Mouse (Mus musculus) neural tube, embryonic 11.5 days (tissue): Measurements from ENCODE around the gene Dip2b. TPM values are rescaled to one million over a fixed set of nuclear protein-coding genes. Genes with fewer than 3 reads are reported as not detected.
A peak's percentile ranks its signal among the peaks of the same experiment; 100 is the strongest.

ENCODE experiments used
- ATAC-seq: fragments of 200-750 bp; cut with Nextera tagmentation; 2 replicates; pipeline ENCODE4 v1.8.0; 2017; ENCODE audit warnings: moderate number of reproducible peaks, mild to moderate bottlenecking, moderate TSS enrichment, moderate library complexity; ENCODE audit not compliant: insufficient read depth, low FRiP score, low TSS enrichment
- DNase-seq: peaks from one replicate; pipeline ENCODE4 v3.0.0-alpha.2; 2015; ENCODE audit warnings: low spot score
- H3K27ac ChIP-seq: fragments of 300-500 bp; sonication (generic); 2 replicates; pipeline ENCODE4 v1.5.1; 2014; ENCODE audit warnings: low read depth, mild to moderate bottlenecking, low read length
- H3K27me3 ChIP-seq: fragments of 300-500 bp; sonication (generic); 2 replicates; pipeline ENCODE4 v1.6.1; 2014; ENCODE audit warnings: mild to moderate bottlenecking, low read length, mixed read lengths; ENCODE audit not compliant: control insufficient read depth, insufficient read depth
- H3K36me3 ChIP-seq: fragments of 300-500 bp; sonication (generic); 2 replicates; pipeline ENCODE4 v1.6.1; 2014; ENCODE audit warnings: mild to moderate bottlenecking, low read length, moderate library complexity, mixed read lengths; ENCODE audit not compliant: control insufficient read depth, insufficient read depth
- H3K4me1 ChIP-seq: fragments of 300-500 bp; sonication (generic); 2 replicates; pipeline ENCODE4 v1.6.1; 2014; ENCODE audit warnings: low read length, mixed read lengths; ENCODE audit not compliant: control insufficient read depth, insufficient read depth
- H3K4me2 ChIP-seq: fragments of 300-500 bp; sonication (generic); 2 replicates; pipeline ENCODE4 v1.6.1; 2014; ENCODE audit warnings: low read depth, mild to moderate bottlenecking, moderate library complexity
- H3K4me3 ChIP-seq: fragments of 300-500 bp; sonication (generic); 2 replicates; pipeline ENCODE4 v1.5.1; 2014; ENCODE audit warnings: low read depth, low read length
- H3K9ac ChIP-seq: fragments of 300-500 bp; sonication (generic); 2 replicates; pipeline ENCODE4 v1.6.1; 2014; ENCODE audit warnings: mild to moderate bottlenecking, low read length
- H3K9me3 ChIP-seq: fragments of 300-500 bp; sonication (generic); 2 replicates; pipeline ENCODE4 v1.6.1; 2016; ENCODE audit warnings: low read length; ENCODE audit not compliant: control insufficient read depth
- WGBS: fragments of 180-500 bp; shearing (Covaris S2); extraction: QIAGEN DNeasy Blood & Tissue Kit; methylation state at CpG from one replicate; pipeline ENCODE4 v1.1.7; 2014; 5-methylcytosine and 5-hydroxymethylcytosine counted together
- polyA plus RNA-seq: library from polyadenylated mRNA; unstranded; fragments of >200 nt; fragmentation: Nextera tagmentation; extraction: Ambion mirVana; gene quantifications from 2 replicates; pipeline ENCODE4 v1.2.1, GENCODE M21; 2014

Dip2b gene
- polyA plus RNA-seq, 1 experiment from 2014 or later: 27.9 TPM

DNA sequence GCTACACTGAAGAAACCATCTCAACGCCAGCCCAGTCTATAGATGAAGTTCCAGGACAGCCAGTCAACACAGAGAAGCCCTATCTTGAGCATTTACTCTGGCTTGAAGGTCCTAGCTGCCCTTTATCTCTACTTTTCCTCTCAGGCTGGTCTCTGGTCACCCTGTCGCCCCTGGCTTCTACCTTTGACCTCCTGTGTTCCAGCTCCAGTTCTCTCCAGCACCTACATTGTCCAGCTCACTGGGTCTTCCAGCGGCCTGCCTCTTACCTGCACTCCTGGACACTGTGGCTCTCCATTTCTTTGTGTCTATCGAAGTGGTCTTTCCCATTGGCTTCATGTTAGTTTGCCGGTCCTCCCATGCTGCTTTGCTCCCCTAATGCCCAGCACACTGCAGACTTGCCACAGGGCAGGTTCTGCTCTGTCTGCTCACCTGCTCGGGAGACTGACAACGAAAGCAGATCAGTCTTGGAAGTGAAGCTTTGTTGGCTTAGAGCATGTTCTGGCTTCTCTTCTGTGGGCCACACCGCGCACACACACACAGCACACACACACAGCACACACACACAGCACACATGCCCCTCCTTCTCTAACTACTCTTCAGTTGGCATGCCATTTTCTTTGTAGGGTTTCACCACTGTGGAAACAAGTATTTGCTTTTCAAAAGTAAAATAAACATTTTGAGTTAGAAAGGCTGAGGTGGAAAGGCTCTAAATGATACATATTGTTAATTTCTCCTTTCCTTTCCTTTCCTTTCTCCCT, 35.4 kb downstream of the Dip2b start:
- Histone ChIP-seq H3K36me3 (no peaks in the 10 kb centered on the region), H3K9ac (no peak overlapping the region), H3K4me3 (no peak overlapping the region), H3K27me3 (no peaks in the 10 kb centered on the region), H3K27ac (no peak overlapping the region), H3K4me1 (0 out of 2 replicates have a peak, but pooled peaks cover 5% of the 10 kb centered on the region), H3K4me2 (no peak overlapping the region), H3K9me3 (no peaks in the 10 kb centered on the region)
- DNase-seq (no peak), ATAC-seq (no peak)
- WGBS: 87% methylated on average over 9 of the region's 9 CpGs

DNA sequence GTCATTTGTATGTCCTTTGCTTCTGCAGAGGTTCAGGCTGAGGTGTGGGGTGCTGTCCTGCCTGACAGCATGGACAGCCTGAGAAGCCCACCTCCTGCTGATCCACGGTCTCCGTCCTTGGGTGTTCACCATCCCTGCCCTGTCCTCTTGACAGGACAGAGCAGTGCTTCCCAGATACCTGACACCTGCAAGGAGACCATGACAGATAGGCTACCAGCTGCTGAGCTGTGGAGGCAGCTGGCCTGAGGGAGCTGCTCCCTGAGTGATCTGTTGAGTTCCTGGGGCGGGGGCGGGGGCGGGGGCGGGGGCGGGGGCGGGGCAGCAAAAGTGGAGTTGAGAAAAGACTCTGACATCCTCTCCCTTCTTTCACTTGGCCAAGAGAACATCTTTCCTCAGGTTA, 36.3 kb downstream of the Dip2b start:
- WGBS: 10% methylated on average over 8 of the region's 8 CpGs
- no peak overlapping the region for H3K27ac ChIP-seq
- no peaks in the 10 kb centered on the region for H3K36me3 ChIP-seq
- DNase-seq: peak; percentile 26
- ATAC-seq: no peak
- 0 out of 2 replicates have a peak, but pooled peaks cover 5% of the 10 kb centered on the region for H3K4me1 ChIP-seq
- no peak overlapping the region for H3K9ac ChIP-seq
- H3K27me3 ChIP-seq: no peaks in the 10 kb centered on the region
- H3K9me3 ChIP-seq: no peaks in the 10 kb centered on the region
- H3K4me3 ChIP-seq: no peak overlapping the region
- H3K4me2 ChIP-seq: no peak overlapping the region

DNA sequence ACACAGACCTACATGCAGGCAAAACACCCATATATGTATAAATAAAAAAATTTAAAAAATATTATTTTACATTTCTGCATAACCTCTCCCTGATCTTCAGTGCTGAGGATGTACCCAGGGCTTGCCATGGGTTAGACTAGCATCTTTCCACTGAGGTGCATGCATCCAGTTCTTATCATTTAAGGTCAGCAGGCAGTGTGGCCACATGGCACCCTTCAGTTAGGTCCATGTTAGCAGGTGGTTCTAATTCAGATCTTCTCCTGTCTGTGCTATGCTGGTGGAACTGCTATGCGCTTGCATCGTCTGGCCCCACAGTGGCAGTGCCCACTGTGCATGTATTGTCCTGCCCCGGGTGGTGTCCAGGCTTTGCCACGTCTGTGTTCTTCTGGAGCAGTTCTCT, 37.9 kb downstream of the Dip2b start:
- H3K9me3 ChIP-seq: no peaks in the 10 kb centered on the region
- DNase-seq (no peak), ATAC-seq (no peak)
- no peaks in the 10 kb centered on the region for H3K27me3 ChIP-seq
- no peaks in the 10 kb centered on the region for H3K36me3 ChIP-seq
- H3K27ac ChIP-seq: no peak overlapping the region
- no peak overlapping the region for H3K4me2 ChIP-seq
- H3K4me1 ChIP-seq: 0 out of 2 replicates have a peak, but pooled peaks cover 3% of the 10 kb centered on the region
- H3K9ac ChIP-seq: no peak overlapping the region
- H3K4me3 ChIP-seq: no peak overlapping the region
- 76% methylated on average over 4 of the region's 4 CpGs for WGBS

DNA sequence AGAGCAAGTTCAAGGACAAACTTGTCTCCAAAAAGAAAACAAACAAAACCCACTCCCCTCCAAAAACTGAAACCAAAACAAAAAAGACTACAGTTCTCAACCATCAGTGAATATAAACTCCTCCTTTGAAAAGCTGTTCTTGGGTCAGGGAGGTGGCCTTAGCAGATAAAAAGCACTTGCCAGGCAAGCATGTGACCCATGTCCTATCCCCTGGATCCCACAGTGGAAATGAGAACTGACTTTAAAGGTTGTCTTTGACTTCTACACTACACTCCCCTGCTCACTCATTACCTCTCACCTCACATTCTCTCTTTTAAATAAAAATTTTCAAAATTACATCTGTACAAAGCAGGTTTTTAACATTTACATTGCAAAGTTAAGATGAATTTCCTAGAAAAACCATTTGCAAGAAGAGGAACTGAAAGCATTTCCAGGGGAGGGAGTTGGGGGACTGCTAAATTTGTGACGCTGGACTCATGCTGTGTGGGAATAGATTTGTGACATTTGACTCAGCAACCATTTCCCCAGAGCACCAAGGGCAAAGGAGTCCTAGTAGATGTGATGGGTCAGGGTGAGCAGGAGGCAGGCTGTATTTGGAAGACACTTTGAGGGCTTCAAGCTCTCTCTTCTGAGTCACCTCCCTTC, 42.5 kb downstream of the Dip2b start:
- Histone ChIP-seq H3K4me1 (no peaks in the 10 kb centered on the region), H3K9ac (no peak overlapping the region), H3K4me3 (no peak overlapping the region), H3K36me3 (no peaks in the 10 kb centered on the region), H3K9me3 (no peaks in the 10 kb centered on the region), H3K27ac (no peak overlapping the region), H3K27me3 (no peaks in the 10 kb centered on the region), H3K4me2 (no peak overlapping the region)
- ATAC-seq (no peak), DNase-seq (no peak)
- 63% methylated on average over 1 of the region's 1 CpGs for WGBS

DNA sequence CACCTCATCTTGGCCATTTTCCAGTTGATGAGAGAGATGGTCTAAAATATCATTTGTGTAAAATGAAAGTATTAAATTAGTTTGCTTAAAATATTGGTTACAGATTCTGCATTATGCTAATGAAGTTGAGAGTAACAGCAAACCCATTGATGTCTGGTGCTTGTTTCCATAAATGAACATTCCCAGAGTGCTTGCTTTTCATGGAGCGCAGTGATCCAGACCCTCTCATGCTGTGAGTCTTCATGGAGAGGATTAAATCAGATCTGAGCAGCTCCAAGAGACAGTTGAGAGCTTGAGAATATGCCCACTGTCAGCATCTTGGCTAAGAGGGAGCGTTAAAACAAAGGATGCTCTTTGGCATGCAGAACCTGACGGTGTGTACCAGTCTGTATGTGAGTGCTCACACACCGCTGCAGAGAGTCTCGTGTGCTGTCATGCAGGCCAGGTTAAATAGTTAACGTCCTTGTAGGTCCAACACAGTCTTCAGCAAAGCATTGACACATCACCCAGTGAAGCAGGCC, 43.1 kb downstream of the Dip2b start:
- H3K27me3 ChIP-seq: no peaks in the 10 kb centered on the region
- DNase-seq: no peak
- no peaks in the 10 kb centered on the region for H3K4me1 ChIP-seq
- H3K9ac ChIP-seq: no peak overlapping the region
- no peak overlapping the region for H3K27ac ChIP-seq
- ATAC-seq: no peak
- H3K4me3 ChIP-seq: no peak overlapping the region
- no peaks in the 10 kb centered on the region for H3K9me3 ChIP-seq
- no peaks in the 10 kb centered on the region for H3K36me3 ChIP-seq
- no peak overlapping the region for H3K4me2 ChIP-seq
- 86% methylated on average over 6 of the region's 6 CpGs for WGBS

DNA sequence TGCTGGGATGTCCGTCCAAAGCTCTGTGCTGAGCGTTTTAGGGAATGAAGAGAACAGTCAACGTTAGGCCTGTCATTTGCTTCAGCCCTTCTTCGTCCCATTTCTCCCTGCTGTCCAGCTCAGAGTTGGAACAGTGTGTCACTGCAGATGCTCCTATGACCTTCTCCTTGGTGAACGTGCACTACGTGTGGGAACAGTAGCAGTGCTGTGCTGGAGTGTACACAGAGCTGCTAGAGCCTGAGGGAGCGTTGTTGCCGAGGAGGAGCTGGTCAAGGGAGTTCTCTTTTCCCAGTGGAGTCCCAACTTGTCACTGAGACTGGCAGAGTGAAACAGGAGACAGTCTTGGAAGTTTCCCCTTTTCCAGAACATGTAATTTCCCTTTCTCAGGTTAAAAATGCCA, 43.6 kb downstream of the Dip2b start:
- 81% methylated on average over 8 of the region's 8 CpGs for WGBS
- Histone ChIP-seq H3K36me3 (no peaks in the 10 kb centered on the region), H3K4me3 (no peak overlapping the region), H3K27me3 (no peaks in the 10 kb centered on the region), H3K27ac (no peak overlapping the region), H3K9ac (no peak overlapping the region), H3K9me3 (no peaks in the 10 kb centered on the region), H3K4me2 (no peak overlapping the region), H3K4me1 (no peaks in the 10 kb centered on the region)
- DNase-seq (no peak), ATAC-seq (no peak)

DNA sequence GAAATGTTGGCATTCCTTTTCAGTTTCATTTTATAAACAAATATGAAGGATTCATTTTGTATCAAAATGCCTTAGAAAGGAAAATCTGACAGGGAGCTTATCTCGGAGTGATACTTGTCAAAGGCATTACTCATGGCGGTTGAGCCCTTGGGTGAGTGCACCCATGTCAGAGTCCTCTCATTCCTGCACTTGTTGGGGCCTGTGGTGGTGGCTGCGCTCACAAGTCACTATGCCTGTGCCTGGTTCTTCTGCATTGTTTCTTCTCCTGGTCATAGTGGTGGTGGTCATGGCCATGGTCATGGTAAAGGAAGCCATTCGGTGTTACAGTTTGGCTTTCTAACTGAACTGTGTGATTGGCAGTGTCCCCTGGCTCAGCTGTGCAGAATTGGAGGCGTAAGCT, 44.3 kb downstream of the Dip2b start:
- no peak for ATAC-seq

DNA sequence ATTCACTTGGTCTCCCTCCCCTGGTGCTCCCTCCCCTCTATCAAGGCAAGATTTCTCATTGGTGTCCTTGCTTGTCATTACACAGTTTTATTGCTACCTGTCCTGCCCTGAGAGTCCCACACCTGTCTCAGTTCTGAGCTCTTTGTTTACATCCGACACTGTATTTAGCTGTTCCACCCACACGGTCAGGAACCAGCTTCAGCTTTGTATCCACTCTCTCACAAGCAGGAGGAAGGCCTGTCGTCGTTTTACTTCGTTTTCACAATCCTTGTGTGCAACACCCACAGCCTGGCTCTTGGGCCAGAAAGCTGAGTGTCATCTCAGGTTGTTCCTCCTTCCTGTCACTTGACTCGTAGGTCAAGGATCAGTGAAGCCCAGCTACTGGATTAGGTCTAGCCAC, 45.4 kb downstream of the Dip2b start:
- Histone ChIP-seq H3K4me2 (no peak overlapping the region), H3K27me3 (no peaks in the 10 kb centered on the region), H3K9me3 (no peaks in the 10 kb centered on the region), H3K9ac (no peak overlapping the region), H3K4me3 (no peak overlapping the region), H3K36me3 (no peaks in the 10 kb centered on the region), H3K4me1 (no peaks in the 10 kb centered on the region), H3K27ac (no peak overlapping the region)
- ATAC-seq: no peak
- 80% methylated on average over 6 of the region's 6 CpGs for WGBS
- no peak for DNase-seq

More for the DNA sequence above, 44.3 kb downstream of the Dip2b start:
- no peak overlapping the region for H3K4me2 ChIP-seq
- H3K27me3 ChIP-seq: no peaks in the 10 kb centered on the region
- no peak overlapping the region for H3K9ac ChIP-seq
- H3K9me3 ChIP-seq: no peaks in the 10 kb centered on the region
- no peaks in the 10 kb centered on the region for H3K36me3 ChIP-seq
- no peaks in the 10 kb centered on the region for H3K4me1 ChIP-seq
- no peak overlapping the region for H3K27ac ChIP-seq
- no peak overlapping the region for H3K4me3 ChIP-seq
- 95% methylated on average over 5 of the region's 5 CpGs for WGBS
- DNase-seq: no peak

DNA sequence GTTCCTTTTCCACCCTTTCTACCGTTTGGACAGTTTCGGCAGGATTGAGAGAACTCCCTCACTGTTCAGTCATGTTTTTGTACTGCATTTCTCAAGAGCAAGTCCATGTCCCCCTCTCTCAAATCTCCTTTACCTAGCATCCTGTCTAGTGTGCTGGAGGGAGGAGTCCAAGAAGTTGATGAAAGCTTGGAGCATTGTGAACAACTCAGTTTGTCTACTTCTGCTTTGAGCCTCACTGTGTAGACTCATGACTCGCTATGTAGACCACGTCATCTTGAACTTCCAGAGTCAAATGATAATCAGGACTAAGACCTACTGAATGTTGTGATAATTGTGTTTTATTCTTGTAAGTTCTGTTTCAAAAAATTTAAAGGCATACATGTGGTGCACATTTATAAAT, 46.4 kb downstream of the Dip2b start:
- H3K4me2 ChIP-seq: no peak overlapping the region
- ATAC-seq: no peak
- H3K9ac ChIP-seq: no peak overlapping the region
- no peaks in the 10 kb centered on the region for H3K9me3 ChIP-seq
- no peak overlapping the region for H3K27ac ChIP-seq
- 82% methylated on average over 4 of the region's 4 CpGs for WGBS
- no peaks in the 10 kb centered on the region for H3K36me3 ChIP-seq
- peaks cover 2% of the 10 kb centered on the region; the same call in 1 of the 2 replicates for H3K4me1 ChIP-seq
- H3K27me3 ChIP-seq: no peaks in the 10 kb centered on the region
- H3K4me3 ChIP-seq: no peak overlapping the region
- DNase-seq: no peak
